Mouse (Mus musculus): Measurements from ENCODE around the gene Cyp2c69. TPM values are rescaled to one million over a fixed set of nuclear protein-coding genes. Genes with fewer than 3 reads are reported as not detected.
"Not testable (repeated sequence)": the region's sequence is repeated elsewhere in the genome, so short reads cannot be mapped to it uniquely, and the experiment has no call there.

The Cyp2c69 gene
- polyA plus RNA-seq (2014; fragmentation: Nextera tagmentation; extraction: Ambion mirVana), result not detected in 2 replicates

GRCm38 (mm10) chr19:39886699-39887098 lies at the start of gene Cyp2c69:
Cyp2c69 (minus strand) TSS chr19:39886799.
- not testable (repeated sequence) for H3K4me2 ChIP-seq (ENCODE audit: low read depth, severe bottlenecking); H3K27ac ChIP-seq (replicated peaks; ENCODE audit: low read depth, low read length); H3K27me3 ChIP-seq (ENCODE audit: control insufficient read depth, insufficient read depth, low read length); H3K9ac ChIP-seq (ENCODE audit: low read length); H3K36me3 ChIP-seq (ENCODE audit: control insufficient read depth, insufficient read depth, low read length); H3K4me3 ChIP-seq (ENCODE audit: low read depth, low read length); H3K9me3 ChIP-seq (ENCODE audit: control insufficient read depth, low read length); H3K4me1 ChIP-seq (ENCODE audit: control insufficient read depth, insufficient read depth, low read length); ATAC-seq (ENCODE audit: insufficient number of reproducible peaks, low FRiP score, low TSS enrichment, low read depth); DNase-seq (ENCODE audit: low spot score)
- 88% methylated on average over 3 of the region's 3 CpGs for WGBS

- ATAC-seq (ENCODE audit: insufficient number of reproducible peaks, low FRiP score, low TSS enrichment, low read depth), result no peak
- peaks cover 4% of the 10 kb centered on the region; the same call in 1 of the 2 replicates for H3K9me3 ChIP-seq (ENCODE audit: control insufficient read depth, low read length)
- no peak overlapping the region for H3K27ac ChIP-seq (replicated peaks; ENCODE audit: low read depth, low read length)
- H3K4me1 ChIP-seq (ENCODE audit: control insufficient read depth, insufficient read depth, low read length), result no peaks in the 10 kb centered on the region
- no peak overlapping the region for H3K4me2 ChIP-seq (ENCODE audit: low read depth, severe bottlenecking)
- H3K27me3 ChIP-seq (ENCODE audit: control insufficient read depth, insufficient read depth, low read length), result no peaks in the 10 kb centered on the region
- H3K4me3 ChIP-seq (ENCODE audit: low read depth, low read length), result no peak overlapping the region
- 88% methylated on average over 2 of the region's 2 CpGs for WGBS
- DNase-seq (ENCODE audit: low spot score), result no peak
- no peak overlapping the region for H3K9ac ChIP-seq (ENCODE audit: low read length)
- no peaks in the 10 kb centered on the region for H3K36me3 ChIP-seq (ENCODE audit: control insufficient read depth, insufficient read depth, low read length)
These were observed 48.8 kb upstream of the Cyp2c69 start for GRCm38 (mm10) chr19:39935396-39935795.

DNA sequence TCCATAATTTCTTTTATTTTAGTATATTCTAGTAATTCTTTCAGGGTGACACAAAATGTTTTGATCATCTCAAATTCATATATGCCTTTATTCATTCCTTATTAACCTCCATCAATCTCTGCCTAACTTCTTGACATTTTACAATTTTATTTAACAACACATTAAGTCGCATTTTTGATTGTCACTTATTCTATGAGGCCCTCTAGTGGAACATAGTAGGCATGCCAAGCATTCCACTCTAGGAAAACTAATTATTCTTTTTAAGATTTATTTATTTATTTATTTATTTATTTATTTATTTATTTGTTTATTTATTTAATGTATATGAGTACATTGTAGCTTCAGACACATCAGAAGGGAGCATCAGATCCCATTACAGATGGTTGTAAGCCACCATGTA lies 43.4 kb upstream of the Cyp2c69 start:
- no peak overlapping the region for H3K4me3 ChIP-seq (ENCODE audit: low read depth, low read length)
- H3K4me1 ChIP-seq (ENCODE audit: control insufficient read depth, insufficient read depth, low read length), result no peaks in the 10 kb centered on the region
- no peak overlapping the region for H3K4me2 ChIP-seq (ENCODE audit: low read depth, severe bottlenecking)
- H3K27ac ChIP-seq (replicated peaks; ENCODE audit: low read depth, low read length), result no peak overlapping the region
- DNase-seq (ENCODE audit: low spot score) (no peak), ATAC-seq (ENCODE audit: insufficient number of reproducible peaks, low FRiP score, low TSS enrichment, low read depth) (no peak)
- no peaks in the 10 kb centered on the region for H3K36me3 ChIP-seq (ENCODE audit: control insufficient read depth, insufficient read depth, low read length)
- 65% methylated on average over 1 of the region's 1 CpGs for WGBS
- no peaks in the 10 kb centered on the region for H3K27me3 ChIP-seq (ENCODE audit: control insufficient read depth, insufficient read depth, low read length)
- H3K9me3 ChIP-seq (ENCODE audit: control insufficient read depth, low read length), result peaks cover 2% of the 10 kb centered on the region; the same call in 1 of the 2 replicates
- no peak overlapping the region for H3K9ac ChIP-seq (ENCODE audit: low read length)

DNA sequence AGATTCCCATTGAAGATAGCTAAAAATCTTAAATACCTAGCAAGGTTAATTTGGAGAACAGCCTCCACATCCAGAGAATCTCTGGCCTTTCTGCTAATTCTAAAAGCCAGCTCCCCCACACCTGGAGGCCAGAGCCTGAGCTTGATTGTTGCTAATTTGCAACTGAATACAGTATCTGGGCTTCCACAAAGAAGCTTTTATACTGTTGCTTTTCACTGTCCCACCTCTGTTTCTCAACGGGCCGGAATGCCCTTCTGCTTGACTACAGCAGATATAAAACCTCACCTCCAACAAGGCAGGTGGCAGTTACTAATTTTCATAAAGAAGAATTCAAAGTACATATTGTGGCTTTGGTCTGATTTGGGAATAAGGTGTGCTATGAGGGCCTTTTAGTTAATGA lies 15.1 kb upstream of the Cyp2c69 start:
- ATAC-seq (ENCODE audit: insufficient number of reproducible peaks, low FRiP score, low TSS enrichment, low read depth) (no peak), DNase-seq (ENCODE audit: low spot score) (no peak)
- Histone ChIP-seq H3K4me3 (ENCODE audit: low read depth, low read length) (no peak overlapping the region), H3K36me3 (ENCODE audit: control insufficient read depth, insufficient read depth, low read length) (no peaks in the 10 kb centered on the region), H3K9ac (ENCODE audit: low read length) (no peak overlapping the region), H3K4me2 (ENCODE audit: low read depth, severe bottlenecking) (no peak overlapping the region), H3K27me3 (ENCODE audit: control insufficient read depth, insufficient read depth, low read length) (no peaks in the 10 kb centered on the region), H3K4me1 (ENCODE audit: control insufficient read depth, insufficient read depth, low read length) (no peaks in the 10 kb centered on the region), H3K9me3 (ENCODE audit: control insufficient read depth, low read length) (peaks cover 3% of the 10 kb centered on the region; the same call in 1 of the 2 replicates), H3K27ac (replicated peaks; ENCODE audit: low read depth, low read length) (no peak overlapping the region)
- WGBS, result 80% methylated on average over 2 of the region's 2 CpGs

GRCm38 (mm10) chr19:39890079-39890478 lies 3.5 kb upstream of the Cyp2c69 start:
- 90% methylated on average over 3 of the region's 3 CpGs for WGBS
- not testable (repeated sequence) for H3K4me3 ChIP-seq (ENCODE audit: low read depth, low read length); H3K27me3 ChIP-seq (ENCODE audit: control insufficient read depth, insufficient read depth, low read length); H3K4me2 ChIP-seq (ENCODE audit: low read depth, severe bottlenecking); H3K4me1 ChIP-seq (ENCODE audit: control insufficient read depth, insufficient read depth, low read length); H3K36me3 ChIP-seq (ENCODE audit: control insufficient read depth, insufficient read depth, low read length); H3K27ac ChIP-seq (replicated peaks; ENCODE audit: low read depth, low read length); ATAC-seq (ENCODE audit: insufficient number of reproducible peaks, low FRiP score, low TSS enrichment, low read depth); H3K9ac ChIP-seq (ENCODE audit: low read length); H3K9me3 ChIP-seq (ENCODE audit: control insufficient read depth, low read length); DNase-seq (ENCODE audit: low spot score)

DNA sequence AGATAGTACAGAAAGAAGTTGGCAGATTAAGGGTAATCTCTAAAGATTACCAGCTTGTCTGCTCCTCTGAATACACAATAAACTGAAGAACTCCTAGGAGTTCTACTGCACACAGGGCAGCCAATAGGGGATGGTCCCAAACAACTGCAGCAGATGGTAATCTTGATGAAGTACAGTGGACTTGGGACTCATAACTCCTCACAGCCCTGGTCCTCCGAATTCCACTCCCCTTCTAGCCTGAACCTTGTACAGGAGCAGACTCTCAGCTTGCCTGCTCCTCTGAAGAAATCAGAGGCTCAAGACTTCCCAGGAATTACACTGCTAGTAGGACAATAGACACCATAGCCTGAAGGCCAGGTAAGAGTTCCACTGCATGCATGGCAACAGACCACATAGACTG lies 20.5 kb downstream of the Cyp2c69 start:
- Histone ChIP-seq H3K27ac (replicated peaks; ENCODE audit: low read depth, low read length) (no peak overlapping the region), H3K4me1 (ENCODE audit: control insufficient read depth, insufficient read depth, low read length) (no peaks in the 10 kb centered on the region), H3K9ac (ENCODE audit: low read length) (no peak overlapping the region), H3K9me3 (ENCODE audit: control insufficient read depth, low read length) (no peaks in the 10 kb centered on the region), H3K4me3 (ENCODE audit: low read depth, low read length) (no peak overlapping the region), H3K36me3 (ENCODE audit: control insufficient read depth, insufficient read depth, low read length) (no peaks in the 10 kb centered on the region), H3K27me3 (ENCODE audit: control insufficient read depth, insufficient read depth, low read length) (no peaks in the 10 kb centered on the region), H3K4me2 (ENCODE audit: low read depth, severe bottlenecking) (no peak overlapping the region)
- 75% methylated on average over 1 of the region's 1 CpGs for WGBS
- DNase-seq (ENCODE audit: low spot score) (no peak), ATAC-seq (ENCODE audit: insufficient number of reproducible peaks, low FRiP score, low TSS enrichment, low read depth) (no peak)

- H3K4me1 ChIP-seq (ENCODE audit: control insufficient read depth, insufficient read depth, low read length); DNase-seq (ENCODE audit: low spot score); H3K36me3 ChIP-seq (ENCODE audit: control insufficient read depth, insufficient read depth, low read length); H3K4me3 ChIP-seq (ENCODE audit: low read depth, low read length); H3K27me3 ChIP-seq (ENCODE audit: control insufficient read depth, insufficient read depth, low read length); H3K9ac ChIP-seq (ENCODE audit: low read length); H3K27ac ChIP-seq (replicated peaks; ENCODE audit: low read depth, low read length); ATAC-seq (ENCODE audit: insufficient number of reproducible peaks, low FRiP score, low TSS enrichment, low read depth); H3K4me2 ChIP-seq (ENCODE audit: low read depth, severe bottlenecking); H3K9me3 ChIP-seq (ENCODE audit: control insufficient read depth, low read length): not testable (repeated sequence)
- 75% methylated on average over 2 of the region's 2 CpGs for WGBS
These were observed 65.7 kb downstream of the Cyp2c69 start for GRCm38 (mm10) chr19:39820931-39821330.

- not testable (repeated sequence) for H3K36me3 ChIP-seq (ENCODE audit: control insufficient read depth, insufficient read depth, low read length); H3K27me3 ChIP-seq (ENCODE audit: control insufficient read depth, insufficient read depth, low read length); ATAC-seq (ENCODE audit: insufficient number of reproducible peaks, low FRiP score, low TSS enrichment, low read depth); DNase-seq (ENCODE audit: low spot score); H3K27ac ChIP-seq (replicated peaks; ENCODE audit: low read depth, low read length); H3K9ac ChIP-seq (ENCODE audit: low read length); H3K4me2 ChIP-seq (ENCODE audit: low read depth, severe bottlenecking); H3K4me3 ChIP-seq (ENCODE audit: low read depth, low read length); H3K9me3 ChIP-seq (ENCODE audit: control insufficient read depth, low read length); H3K4me1 ChIP-seq (ENCODE audit: control insufficient read depth, insufficient read depth, low read length)
- 90% methylated on average over 1 of the region's 1 CpGs for WGBS
These were observed 70.2 kb downstream of the Cyp2c69 start for GRCm38 (mm10) chr19:39816400-39816799.

DNA sequence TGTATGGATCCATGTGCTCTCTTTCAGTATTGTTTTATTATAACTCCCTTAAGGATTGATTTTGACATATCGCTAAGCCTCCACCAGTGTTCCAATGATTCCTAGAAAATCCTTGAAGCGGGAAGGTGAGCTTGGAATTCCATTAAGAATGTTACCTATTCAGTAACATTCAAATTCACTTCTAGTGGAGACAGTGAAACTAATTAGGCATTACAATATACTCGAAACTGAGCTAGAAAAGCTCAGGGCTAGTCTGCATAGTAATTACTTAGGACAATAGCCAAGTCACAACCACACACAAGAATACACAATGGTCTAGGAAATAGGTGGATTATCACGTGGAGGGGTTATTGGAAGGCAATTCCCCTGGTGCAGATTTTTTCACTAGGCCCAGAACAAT lies 70.6 kb downstream of the Cyp2c69 start:
- not testable (repeated sequence) for H3K4me3 ChIP-seq (ENCODE audit: low read depth, low read length); H3K9ac ChIP-seq (ENCODE audit: low read length); H3K36me3 ChIP-seq (ENCODE audit: control insufficient read depth, insufficient read depth, low read length); H3K27me3 ChIP-seq (ENCODE audit: control insufficient read depth, insufficient read depth, low read length); H3K27ac ChIP-seq (replicated peaks; ENCODE audit: low read depth, low read length); H3K9me3 ChIP-seq (ENCODE audit: control insufficient read depth, low read length); H3K4me2 ChIP-seq (ENCODE audit: low read depth, severe bottlenecking); DNase-seq (ENCODE audit: low spot score); H3K4me1 ChIP-seq (ENCODE audit: control insufficient read depth, insufficient read depth, low read length); ATAC-seq (ENCODE audit: insufficient number of reproducible peaks, low FRiP score, low TSS enrichment, low read depth)
- 79% methylated on average over 4 of the region's 4 CpGs for WGBS
